Mouse (Mus musculus) layer of hippocampus, postnatal 36 days (tissue): Measurements from ENCODE around the gene Dnaaf3. TPM values are rescaled to one million over a fixed set of nuclear protein-coding genes. Genes with fewer than 3 reads are reported as not detected.
"Not testable (repeated sequence)": the region's sequence is repeated elsewhere in the genome, so short reads cannot be mapped to it uniquely, and the experiment has no call there.

Experiments used
- DNase-seq, 2 experiments: peaks; one replicate each; pipeline ENCODE4 v3.0.0; 2022
- total RNA-seq, 2 experiments: library from RNA; stranded (reverse); gene quantifications; 2 replicates each; pipeline ENCODE4 v1.2.3; 2021

The Dnaaf3 gene
- total RNA-seq, result under 1 TPM; 0.38 to 0.65 TPM

GRCm38 (mm10) chr7:4532005-4532729 lies at the start of gene Dnaaf3:
Gene Dnaaf3, minus strand, starts transcription at chr7:4532453.
- DNase-seq, result no peak

DNA sequence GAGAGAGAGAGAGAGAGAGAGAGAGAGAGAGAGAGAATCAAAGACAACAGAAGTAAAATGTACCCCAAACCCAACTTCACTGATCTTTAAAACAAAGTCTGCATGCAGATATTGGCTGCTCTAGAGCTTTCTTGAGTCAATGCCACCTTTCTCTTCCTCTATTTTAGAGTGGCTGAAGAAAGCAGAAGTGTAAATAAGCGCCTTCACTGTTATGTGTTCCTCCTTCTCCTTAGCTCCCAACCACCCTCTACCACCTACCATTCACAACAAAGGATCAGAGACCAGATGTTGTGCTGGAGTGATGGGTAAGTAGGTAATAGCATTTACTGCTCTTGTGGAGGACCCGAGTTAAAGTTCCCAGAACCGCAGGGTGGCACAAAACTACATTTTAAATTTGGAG lies 49.2 kb upstream of the Dnaaf3 start:
- DNase-seq, result not testable (repeated sequence)

- DNase-seq, result not testable (repeated sequence)
These were observed 40.1 kb upstream of the Dnaaf3 start for GRCm38 (mm10) chr7:4572361-4572760.

DNA sequence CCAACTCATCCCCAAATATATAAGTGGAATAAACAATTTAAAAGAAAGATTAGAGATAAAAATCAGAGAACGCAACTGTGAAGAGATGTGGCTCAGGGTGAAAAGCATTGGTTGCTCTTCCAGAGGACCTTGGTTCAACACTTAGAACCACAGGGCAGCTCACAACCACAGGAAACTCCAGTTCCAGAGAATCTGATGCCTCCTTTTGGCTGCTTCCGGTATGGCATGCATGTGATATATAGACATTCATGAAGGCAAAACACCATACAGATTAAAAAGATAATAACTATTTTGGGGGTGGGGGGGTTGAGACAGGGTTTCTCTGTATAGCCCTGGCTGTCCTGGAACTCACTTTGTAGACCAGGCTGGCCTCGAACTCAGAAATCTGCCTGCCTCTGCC lies 30.4 kb upstream of the Dnaaf3 start:
- no peak for DNase-seq

DNA sequence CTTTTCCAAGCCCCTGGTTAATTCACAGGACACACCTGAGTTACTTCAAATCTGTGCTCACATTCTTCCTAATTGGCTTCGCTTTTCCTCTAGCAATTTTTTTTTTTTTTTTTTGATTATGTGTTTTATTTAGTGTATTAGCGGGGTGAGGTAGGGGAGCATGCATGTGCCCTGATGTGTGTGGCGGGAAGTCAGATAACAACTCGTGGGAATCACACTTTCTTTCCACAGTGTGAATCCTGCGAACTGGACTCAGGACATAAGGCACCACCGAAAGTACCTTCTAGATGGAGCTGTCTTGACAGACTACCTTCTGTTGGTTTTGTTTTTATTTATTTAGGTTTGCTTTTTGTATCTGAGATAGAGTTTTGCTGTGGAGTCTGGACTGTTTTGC lies 24.9 kb upstream of the Dnaaf3 start:
- no peak for DNase-seq

DNA sequence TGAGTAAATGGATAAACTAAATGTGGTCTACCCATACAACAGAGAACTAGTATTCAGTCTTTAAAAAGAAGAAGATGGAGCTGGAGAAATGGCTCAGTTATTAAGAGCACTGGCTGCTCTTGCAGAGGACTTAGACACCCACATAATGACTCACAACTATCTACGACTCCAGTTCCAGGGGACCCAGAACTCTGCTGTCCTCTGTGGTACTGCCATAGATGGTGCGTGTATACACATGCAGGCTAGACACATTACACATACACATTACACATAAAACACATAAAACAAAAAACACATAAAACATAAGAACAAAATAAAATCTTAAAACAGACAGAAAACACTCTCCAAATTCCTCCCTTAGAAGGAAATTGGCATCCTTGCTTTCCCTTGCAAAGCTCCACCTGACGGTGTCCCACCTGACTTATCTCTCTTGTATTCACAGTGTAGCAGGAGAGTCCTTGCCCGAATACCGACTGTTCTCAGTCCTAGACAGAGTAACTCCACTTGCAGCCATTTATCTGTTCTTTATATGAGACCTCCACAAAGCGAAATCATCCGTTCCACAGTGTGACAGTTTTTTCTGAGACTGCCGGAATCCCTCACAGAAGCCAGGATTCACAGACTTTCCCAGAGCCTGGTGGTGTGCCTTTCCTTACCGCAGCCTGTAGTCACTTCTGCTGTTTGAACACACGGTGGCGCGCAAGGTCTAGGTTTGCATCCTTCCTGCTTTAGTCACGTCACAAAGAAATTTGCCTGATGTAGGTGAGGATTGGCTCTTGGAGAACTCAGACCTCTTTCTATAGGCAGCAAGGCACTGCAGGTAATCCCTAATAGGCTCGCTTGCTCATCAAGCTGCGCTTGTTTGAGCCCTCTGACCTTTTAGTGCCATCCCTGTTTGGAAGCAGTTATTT lies 24.3 kb upstream of the Dnaaf3 start:
- DNase-seq, result peak; percentile 74 to 80

DNA sequence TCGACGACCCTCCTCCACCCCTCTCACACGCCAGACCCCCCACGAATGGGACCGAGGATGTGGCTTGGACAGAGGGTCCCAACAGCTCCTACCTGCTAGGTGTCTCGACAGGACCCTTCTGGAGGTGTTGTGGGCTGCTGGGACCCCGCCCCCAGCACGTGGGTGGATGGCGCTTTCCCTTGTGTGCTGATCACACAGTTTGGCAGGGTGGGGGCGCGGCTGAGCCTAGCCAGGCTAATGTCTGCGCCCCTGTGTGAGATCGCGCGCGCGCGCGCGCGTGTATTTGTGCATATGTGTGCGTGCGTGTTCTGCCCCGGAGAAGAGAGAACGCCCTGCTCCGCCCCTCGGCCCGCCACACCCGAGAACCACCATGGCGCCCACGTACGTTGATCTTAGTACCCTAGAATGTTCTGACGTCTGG lies 15.0 kb upstream of the Dnaaf3 start, which contains the start of gene Syt5:
Gene Syt5, minus strand, starts transcription at position 321 of the 421 bp plus-strand sequence.
- peak; percentile 63 to 65 for DNase-seq

- DNase-seq, result peak; percentile 91 to 93
These were observed 14.4 kb upstream of the Dnaaf3 start for GRCm38 (mm10) chr7:4546591-4547131.

DNA sequence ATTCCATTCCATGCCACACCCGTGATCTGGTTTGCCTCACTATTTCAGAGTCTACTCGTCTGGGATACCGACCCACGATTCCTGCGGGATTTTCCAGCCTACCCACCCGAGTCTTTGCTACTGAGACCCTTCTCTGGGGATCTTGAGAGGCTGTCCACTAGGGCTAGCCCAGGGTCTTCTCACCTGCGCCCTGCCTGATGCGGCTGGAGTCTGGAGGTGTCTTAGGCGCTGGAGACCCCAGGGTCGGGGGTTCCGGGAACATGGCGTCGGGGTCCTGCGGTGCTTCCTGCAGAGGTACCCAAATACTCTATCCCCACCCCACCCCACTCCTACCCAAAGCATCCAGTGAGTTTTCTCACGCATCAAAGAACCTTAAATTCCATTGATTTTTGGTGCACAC lies 13.8 kb upstream of the Dnaaf3 start:
- no peak for DNase-seq

GRCm38 (mm10) chr7:4542013-4542412 lies 9.8 kb upstream of the Dnaaf3 start:
- DNase-seq, result no peak

DNA sequence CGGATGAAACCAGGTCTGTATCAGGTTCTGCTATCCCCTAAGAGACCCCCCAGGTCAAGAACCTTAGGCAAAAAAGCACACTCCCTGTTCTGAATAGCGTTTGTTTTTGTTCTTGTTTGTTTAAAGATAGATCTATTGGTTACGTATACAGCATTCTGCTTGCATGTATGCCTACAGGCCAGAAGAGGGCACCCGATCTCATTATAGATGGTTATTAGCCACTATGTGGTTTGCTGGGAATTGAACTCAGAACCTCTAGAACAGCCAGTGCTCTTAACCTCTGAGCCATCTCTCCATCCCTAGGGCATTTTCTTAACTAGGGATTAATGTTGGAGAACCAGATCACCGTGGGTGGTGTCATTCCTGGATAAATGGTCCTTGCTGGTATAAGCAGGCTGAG lies 9.1 kb upstream of the Dnaaf3 start:
- no peak for DNase-seq

- no peak for DNase-seq
These were observed 6.8 kb upstream of the Dnaaf3 start for GRCm38 (mm10) chr7:4539019-4539418.

GRCm38 (mm10) chr7:4537181-4537580 lies 4.9 kb upstream of the Dnaaf3 start:
- DNase-seq, result no peak

- DNase-seq, result no peak
These were observed 4.1 kb upstream of the Dnaaf3 start for GRCm38 (mm10) chr7:4536369-4536768.

GRCm38 (mm10) chr7:4530166-4530565 lies 2.1 kb downstream of the Dnaaf3 start:
- DNase-seq, result not testable (repeated sequence)

DNA sequence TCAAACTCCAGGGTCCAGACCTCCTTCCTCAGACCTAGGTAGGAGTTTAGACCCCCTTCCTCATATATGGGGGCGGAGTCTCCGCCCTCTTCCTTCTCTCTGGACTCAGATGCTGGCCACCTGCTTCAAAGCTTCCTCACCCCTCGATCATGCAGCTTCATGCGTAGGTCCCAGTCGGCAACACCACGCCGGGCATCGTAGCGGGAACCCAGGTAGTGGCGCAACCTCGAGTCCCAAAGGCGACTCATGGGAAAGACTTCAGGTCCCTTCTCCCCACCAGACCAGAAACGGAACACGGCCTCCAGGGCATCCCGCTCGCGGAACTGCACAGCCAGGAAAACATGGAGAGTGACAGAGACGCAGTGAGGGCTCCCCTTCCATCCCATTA lies 5.0 kb downstream of the Dnaaf3 start:
- DNase-seq, result no peak

- DNase-seq, result peak; percentile 58 to 66
These were observed 5.6 kb downstream of the Dnaaf3 start for GRCm38 (mm10) chr7:4526341-4527301.

DNA sequence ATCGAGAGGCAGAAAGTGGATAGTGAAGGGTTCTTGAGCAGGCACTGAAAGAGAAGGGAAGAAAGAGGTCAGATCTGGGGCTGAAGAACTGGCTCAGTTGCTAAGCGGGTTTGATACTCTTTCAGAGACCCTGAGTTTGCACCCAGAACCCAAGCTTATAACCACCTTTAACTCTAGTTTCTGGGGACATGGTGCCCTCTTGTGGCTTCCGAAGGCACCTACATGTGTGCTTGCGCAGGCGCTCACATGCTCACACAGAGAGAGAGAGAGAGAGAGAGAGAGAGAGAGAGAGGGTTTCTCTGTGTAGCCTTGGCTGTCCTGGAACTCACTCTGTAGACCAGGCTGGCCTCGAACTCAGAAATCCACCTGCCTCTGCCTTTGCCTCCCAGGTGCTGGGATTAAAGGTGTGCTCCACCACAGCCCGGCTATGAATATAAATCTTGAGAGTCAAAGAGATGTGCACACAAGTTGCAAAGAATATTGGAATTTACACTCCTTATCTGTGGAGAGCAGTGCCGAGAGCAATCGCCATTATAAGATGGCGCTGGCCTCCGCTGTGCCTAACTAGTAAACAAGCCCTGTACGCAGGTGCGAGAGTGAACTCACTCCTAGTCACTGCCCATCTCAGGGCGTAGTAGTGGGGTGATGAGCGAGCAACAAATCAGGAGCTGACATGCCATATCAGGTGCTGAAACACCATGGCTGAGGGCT lies 7.9 kb downstream of the Dnaaf3 start, which contains the start of gene Tnni3:
Gene Tnni3, minus strand, starts transcription at position 18 of the 711 bp plus-strand sequence.
- DNase-seq, result not testable (repeated sequence)

DNA sequence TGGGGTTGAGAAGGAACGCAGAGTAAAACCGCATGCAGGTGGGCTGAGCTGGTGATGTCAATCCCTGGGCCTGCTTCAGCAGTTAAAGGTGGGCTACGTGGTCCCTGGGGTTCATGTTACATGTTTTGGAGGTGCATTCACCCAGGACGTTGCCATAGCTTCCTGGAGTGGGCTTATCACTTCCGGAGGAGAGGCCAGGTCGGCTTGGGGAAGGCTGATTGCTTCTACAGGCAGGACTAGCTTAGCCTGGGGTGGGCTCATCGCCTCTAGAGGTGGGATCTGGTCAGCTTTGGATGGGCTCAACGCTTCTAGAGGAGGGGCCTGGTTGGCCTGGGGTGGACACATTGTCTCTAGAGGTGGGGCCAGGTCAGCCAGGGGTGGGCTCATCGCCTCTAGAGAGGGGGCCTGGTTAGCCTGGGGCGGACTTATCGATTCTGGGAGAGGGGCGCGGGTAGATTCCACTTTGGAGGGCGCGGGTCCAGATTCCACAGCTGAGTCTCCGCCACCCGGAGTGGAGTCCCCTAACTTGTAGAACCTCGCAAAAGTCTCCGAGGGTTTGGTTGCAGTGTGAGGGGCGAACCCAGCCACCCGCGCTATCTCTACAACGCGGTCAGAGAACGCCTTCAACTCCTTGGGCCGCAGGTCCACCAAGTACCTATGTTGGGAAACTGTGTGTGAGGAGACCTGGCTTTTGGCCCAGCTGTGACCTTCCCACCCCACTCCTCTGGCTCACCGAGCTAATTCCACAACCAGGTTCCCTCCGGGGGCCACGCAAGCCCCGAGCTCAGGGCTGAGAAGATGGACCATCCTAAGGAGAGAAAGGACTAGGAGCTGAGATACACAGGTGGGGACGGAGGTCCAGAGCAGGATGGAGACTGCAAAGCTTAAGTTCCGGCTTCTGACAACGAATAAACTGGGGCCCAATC lies 8.8 kb downstream of the Dnaaf3 start:
- no peak for DNase-seq

DNA sequence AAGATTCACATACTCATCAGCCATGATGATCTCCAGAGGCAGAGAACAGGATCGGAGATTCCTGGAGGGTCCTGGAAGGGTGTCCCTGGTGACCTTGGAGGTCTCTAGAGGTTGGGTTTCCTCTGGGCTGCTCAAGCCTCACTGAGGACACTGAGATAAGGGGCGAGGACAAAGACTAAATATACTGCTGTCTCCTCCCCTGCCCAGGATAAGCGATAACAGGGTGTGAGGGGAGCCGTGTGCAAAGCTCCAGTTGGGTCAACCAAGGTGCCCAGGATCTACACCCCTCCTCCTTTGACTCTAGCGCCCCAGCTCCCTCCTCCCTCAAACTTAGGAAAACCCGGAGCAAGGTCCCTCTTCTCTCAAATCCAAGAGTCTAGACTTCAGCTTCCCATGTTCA lies 10.0 kb downstream of the Dnaaf3 start:
- no peak for DNase-seq
